Mouse (Mus musculus) neural tube, embryonic 10.5 days (tissue): Measurements from ENCODE around the gene Cflar.
"Not testable (repeated sequence)": the region's sequence is repeated elsewhere in the genome, so short reads cannot be mapped to it uniquely, and the experiment has no call there.

ENCODE experiments used
- DNase-seq: peaks from one replicate; pipeline ENCODE4 v3.0.0-alpha.2; 2017; ENCODE audit warnings: low spot score; ENCODE audit errors: extremely low spot score

Gene Cflar

GRCm38 (mm10) chr1:58727747-58728589 lies 16.7 kb downstream of the Cflar start:
- DNase-seq: no peak

- no peak for DNase-seq
These were observed 17.2 kb downstream of the Cflar start for GRCm38 (mm10) chr1:58728590-58728868.

DNA sequence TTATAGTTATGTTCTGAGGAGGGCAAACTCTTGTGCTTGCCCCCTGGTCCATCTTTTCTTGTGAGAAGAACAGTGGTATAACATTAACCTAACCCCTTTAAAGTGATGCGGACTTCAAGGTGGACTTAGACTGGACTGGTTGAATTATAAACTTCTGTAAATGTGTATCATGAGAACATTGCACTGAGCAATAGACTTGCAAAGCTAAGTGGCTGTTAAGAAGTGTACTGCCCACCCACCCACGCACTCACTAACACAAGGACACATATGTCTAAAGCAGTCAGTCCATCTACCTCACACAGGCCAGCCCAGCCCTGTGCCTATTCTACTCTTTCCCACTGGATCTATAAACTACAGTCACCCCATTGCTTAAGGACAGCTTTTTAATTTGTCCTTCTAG lies 22.3 kb downstream of the Cflar start:
- no peak for DNase-seq

GRCm38 (mm10) chr1:58734043-58734920 lies 23.0 kb downstream of the Cflar start:
- DNase-seq: no peak

DNA sequence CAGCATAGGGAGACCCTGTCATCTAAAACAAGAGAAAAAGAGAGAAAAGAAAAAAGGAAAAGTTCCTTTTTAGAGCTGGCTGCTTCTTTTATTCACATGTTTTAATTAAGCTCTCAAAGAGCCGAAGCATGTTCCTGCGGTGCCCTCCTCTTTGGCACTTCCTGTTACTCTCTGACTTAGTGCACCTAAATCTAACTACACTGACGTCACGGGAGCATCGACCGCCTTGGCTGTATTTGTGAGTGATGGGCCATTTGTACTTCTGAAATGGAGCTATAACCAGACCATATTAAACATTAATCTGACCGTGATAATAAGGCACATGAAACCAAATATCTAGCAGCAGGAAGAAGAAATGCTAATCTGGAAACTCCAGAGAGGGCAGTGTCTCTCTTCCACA lies 24.7 kb downstream of the Cflar start:
- DNase-seq: no peak

DNA sequence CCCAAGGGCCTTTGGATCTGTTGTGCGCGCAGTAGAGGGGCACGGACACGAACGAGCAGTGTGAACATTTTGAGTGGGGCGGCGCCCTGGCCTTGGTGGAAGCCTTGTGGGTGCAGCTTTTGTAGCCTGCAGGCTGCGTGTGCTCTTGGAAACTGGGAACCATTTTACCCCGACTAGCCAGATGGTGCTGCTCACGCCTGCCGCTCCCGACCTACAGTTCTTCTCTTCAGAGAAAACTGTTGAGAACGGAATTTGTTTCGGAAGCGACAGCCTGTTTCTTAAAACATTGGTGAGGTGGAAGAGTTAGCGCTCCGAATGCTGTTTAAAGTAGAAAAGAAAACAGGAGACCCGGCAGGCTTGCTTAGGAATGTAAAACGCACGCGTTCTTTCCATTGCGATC lies 25.7 kb downstream of the Cflar start:
- DNase-seq: no peak

DNA sequence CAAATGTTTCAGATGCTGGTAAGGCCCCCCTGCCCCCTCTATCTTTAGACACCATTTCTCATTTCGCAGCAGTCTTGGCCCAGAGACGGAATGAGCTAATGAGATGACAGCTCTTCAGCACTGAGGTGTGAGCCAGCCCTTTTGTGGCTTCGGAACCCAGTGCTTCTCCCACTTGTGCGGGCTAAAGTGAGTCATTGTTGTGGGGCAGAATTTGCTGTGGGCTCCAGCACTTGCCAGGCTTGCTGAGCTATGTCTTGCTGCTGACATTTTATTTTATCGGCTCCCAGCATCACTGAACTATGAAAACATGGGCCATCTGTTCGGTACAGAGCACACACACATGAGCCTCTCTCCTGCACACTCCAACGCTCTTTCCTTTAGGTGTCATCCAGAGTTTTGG lies 28.2 kb downstream of the Cflar start:
- DNase-seq: no peak

- no peak for DNase-seq
These were observed 31.3 kb downstream of the Cflar start for GRCm38 (mm10) chr1:58742571-58743021.

- DNase-seq: no peak
These were observed 31.9 kb downstream of the Cflar start for GRCm38 (mm10) chr1:58743252-58743651.

GRCm38 (mm10) chr1:58744645-58745044 lies 33.3 kb downstream of the Cflar start:
- no peak for DNase-seq

- no peak for DNase-seq
These were observed 35.6 kb downstream of the Cflar start for GRCm38 (mm10) chr1:58746880-58747279.

DNA sequence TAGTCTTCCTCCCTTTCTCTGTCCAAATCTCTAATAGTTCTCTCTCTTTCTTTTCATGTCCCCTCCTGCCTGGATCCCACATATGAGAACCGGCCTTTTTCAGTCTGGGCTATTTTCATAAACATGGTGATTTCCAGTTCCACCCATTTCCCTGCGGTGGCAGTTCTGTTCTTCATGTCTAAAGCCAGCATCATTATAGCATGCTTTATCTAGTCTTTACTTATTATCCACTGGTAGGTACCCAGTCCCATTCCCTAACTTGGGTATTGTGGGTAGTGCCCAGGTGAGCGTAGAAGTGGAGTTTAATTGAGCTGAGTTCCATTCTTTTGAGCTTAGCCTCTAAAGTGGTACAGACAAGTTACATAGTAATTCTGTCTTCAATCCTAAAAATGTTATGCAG lies 48.1 kb downstream of the Cflar start:
- DNase-seq: no peak

- no peak for DNase-seq
These were observed 49.3 kb downstream of the Cflar start for GRCm38 (mm10) chr1:58760581-58760980.

GRCm38 (mm10) chr1:58761391-58762275 lies 50.3 kb downstream of the Cflar start:
- DNase-seq: not testable (repeated sequence)

DNA sequence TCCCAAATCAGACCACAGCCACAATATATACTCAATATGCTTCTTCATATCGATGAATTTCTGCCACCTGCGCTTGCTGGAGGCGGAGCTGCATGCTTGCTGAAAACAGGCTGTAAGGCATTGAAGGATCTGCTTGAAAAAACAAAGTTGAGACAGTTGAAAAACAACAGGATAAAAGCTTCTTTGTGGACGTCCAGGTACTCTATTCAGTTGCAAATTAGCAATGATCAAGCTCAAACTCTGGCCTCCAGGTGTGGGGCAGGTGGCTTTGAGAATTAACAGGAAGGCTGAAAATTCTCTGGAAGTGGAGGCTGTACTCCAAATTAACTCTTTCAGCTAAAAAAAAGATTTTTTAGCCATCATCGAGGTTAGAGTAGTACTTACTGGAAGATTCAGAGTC lies 51.3 kb downstream of the Cflar start:
- DNase-seq: no peak

GRCm38 (mm10) chr1:58766446-58766845 lies 55.1 kb downstream of the Cflar start:
- DNase-seq: not testable (repeated sequence)

DNA sequence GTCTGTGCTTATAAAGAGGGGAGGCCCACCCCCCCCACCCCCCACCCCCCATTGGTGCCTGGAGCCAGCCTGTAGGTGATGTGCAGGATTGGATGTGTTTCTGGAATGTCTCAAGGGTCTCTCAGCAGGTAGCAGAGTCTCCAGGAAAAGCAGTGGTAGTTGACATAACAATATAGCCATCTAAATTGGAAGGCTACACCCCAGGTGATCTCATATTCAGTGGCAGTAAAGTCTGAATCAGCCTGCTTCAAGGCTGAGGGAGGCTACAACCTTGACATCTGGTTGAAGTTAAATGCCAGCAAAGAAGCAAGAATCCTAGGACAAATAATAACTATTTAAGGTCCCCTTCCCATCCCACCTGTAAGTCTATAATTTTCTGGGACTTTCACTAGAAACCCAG lies 57.8 kb downstream of the Cflar start:
- DNase-seq: no peak

DNA sequence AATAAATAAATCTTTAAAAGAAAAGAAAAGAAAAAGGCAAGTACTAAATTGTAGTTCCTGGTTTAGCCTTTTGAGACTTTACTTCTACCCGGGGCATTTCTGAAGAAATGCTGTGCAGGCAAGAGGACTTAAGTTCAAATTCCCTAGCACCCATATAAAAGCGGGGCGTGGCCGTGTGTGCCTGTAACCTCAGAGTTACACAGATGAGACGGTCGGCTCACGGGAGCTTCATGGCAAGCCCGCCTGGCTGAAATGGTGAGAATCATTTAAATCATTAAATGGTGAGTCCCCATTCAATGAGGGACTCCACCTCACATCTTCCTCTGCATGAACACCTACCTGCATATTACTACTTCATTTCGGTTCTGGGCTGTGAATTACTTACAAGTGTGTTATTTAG lies 58.4 kb downstream of the Cflar start:
- no peak for DNase-seq

- peak; percentile 37 for DNase-seq
These were observed 58.9 kb downstream of the Cflar start for GRCm38 (mm10) chr1:58770111-58770720.

GRCm38 (mm10) chr1:58772084-58772483 lies 60.8 kb downstream of the Cflar start:
- no peak for DNase-seq

DNA sequence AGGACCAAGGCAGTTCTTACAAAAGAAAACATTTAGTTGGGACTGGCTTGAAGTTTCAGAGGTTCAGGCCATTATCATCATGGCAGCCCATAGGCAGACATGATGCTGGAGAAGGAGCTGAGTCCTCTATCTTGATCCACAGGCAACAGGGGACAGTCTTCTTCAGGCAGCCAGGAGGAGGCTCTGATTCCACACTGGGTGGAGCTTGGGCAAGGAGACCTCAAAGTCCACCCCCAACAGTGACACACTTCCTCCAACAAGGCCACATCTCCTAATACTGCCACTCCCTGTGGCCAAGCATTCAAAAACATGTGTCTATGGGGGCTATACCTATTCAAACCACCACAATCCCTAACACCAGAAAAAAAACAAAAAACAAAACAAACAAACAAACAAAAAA lies 62.0 kb downstream of the Cflar start:
- no peak for DNase-seq
